8 mouse cellular contexts compared by ENCODE assay signal in the genomic region with DNA sequence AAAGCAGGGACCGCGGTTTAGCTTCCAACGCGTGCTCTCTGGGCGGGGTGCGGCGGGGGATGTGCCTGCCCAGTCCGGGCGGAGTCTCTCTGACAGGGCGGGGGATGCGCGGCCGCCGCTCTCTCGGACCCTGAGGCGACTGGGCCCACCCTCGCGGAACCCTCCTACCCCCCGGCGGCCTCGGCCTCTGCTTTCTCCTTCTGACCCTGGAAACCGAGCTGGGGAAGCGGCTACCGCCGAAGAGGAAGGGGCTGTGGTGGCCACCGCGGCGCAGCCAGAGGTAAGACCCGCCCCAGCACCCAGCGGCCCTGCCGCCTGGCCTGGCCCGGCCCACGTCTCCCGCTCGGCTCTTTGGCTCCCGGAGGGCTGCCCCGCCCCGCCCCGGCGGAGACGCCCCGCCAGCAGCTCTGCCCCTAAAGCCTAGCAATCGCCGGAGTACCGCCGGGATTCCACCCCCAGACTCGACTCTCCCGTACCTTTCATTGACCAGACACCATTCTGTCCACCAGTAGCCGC. TPM values are rescaled to one million over a fixed set of nuclear protein-coding genes. Genes with fewer than 3 reads are reported as not detected.
DNase-seq lines count a peak whose midpoint lies in the region; ATAC-seq and TF ChIP-seq lines count a peak whose summit lies in the region.

No protein-coding gene starts in this region.

- peak; percentile 95 to 96 for DNase-seq in adrenal gland, postnatal 36 days
- peak; percentile 57 for DNase-seq in forebrain, embryonic 14.5 days (ENCODE audit: low spot score)
- peak; percentile 90 for DNase-seq in heart, postnatal 4 days
- DNase-seq in layer of hippocampus, adult 8-10 months (ENCODE audit: low spot score in 2 of 2), result peak; percentile 56 to 68
- DNase-seq in lung, postnatal 14 days, result peak; percentile 90
- peak; percentile 74 to 81 for DNase-seq in right cerebral cortex, postnatal 10 days (ENCODE audit: low spot score in 2 of 2)
- DNase-seq in urinary bladder, postnatal 14 days (ENCODE audit: low spot score), result peak; percentile 90

- peak overlapping the region; percentile 79 for H3K4me2 ChIP-seq in forebrain, embryonic 14.5 days (ENCODE audit: low read length)

- H3K27me3 ChIP-seq in ES-Bruce4 (ENCODE audit: control insufficient read depth, insufficient read depth, low read length, poor library complexity, severe bottlenecking), result no peaks in the 10 kb centered on the region
- H3K27me3 ChIP-seq in forebrain, embryonic 14.5 days (replicated peaks; ENCODE audit: control insufficient read depth, insufficient read depth, low read length), result no peaks in the 10 kb centered on the region

- TF ChIP-seq POLR2A in ES-Bruce4 (IDR thresholded peaks at IDR 0.05; ENCODE audit: insufficient read depth, low read length), result no peak

- H3K4me1 ChIP-seq in ES-Bruce4 (ENCODE audit: control insufficient read depth, insufficient read depth, low read length), result peaks cover 2% of the 10 kb centered on the region
- peaks cover 6% of the 10 kb centered on the region; the same call in 1 of the 2 replicates for H3K4me1 ChIP-seq in forebrain, embryonic 14.5 days (ENCODE audit: control insufficient read depth, insufficient read depth, low read length)

- under 1% methylated on average over 39 of the region's 49 CpGs for WGBS in forebrain, embryonic 14.5 days

- no peak for TF ChIP-seq CTCF in ES-Bruce4 (IDR thresholded peaks at IDR 0.05; ENCODE audit: low read depth, low read length)

- H3K36me3 ChIP-seq in ES-Bruce4 (ENCODE audit: control insufficient read depth, insufficient read depth, low read length, poor library complexity, severe bottlenecking), result no peaks in the 10 kb centered on the region
- no peaks in the 10 kb centered on the region for H3K36me3 ChIP-seq in forebrain, embryonic 14.5 days (ENCODE audit: control insufficient read depth, insufficient read depth, low read length)

- H3K9me3 ChIP-seq in ES-Bruce4 (replicated peaks; ENCODE audit: control insufficient read depth, insufficient read depth, low read length, poor library complexity, severe bottlenecking), result no peaks in the 10 kb centered on the region
- no peaks in the 10 kb centered on the region for H3K9me3 ChIP-seq in forebrain, embryonic 14.5 days (replicated peaks; ENCODE audit: control insufficient read depth, low read length)

- peak; percentile 91 for ATAC-seq in forebrain, embryonic 14.5 days

- H3K4me3 ChIP-seq in ES-Bruce4 (ENCODE audit: low read depth, low read length), result peak overlapping the region; percentile 93
- H3K4me3 ChIP-seq in forebrain, embryonic 14.5 days (ENCODE audit: low read depth, low read length), result peak overlapping the region; percentile 90

- H3K9ac ChIP-seq in ES-Bruce4 (ENCODE audit: low read depth, poor library complexity, severe bottlenecking), result peak overlapping the region; percentile 82
- H3K9ac ChIP-seq in forebrain, embryonic 14.5 days (ENCODE audit: low read length), result peak overlapping the region; percentile 89

- TF ChIP-seq EP300 in ES-Bruce4 (IDR thresholded peaks at IDR 0.05; ENCODE audit: insufficient read depth, low read depth, low read length), result no peak

- no peak overlapping the region for H3K27ac ChIP-seq in ES-Bruce4 (ENCODE audit: insufficient read depth, low read length)
- peak overlapping the region; percentile 90 for H3K27ac ChIP-seq in forebrain, embryonic 14.5 days (ENCODE audit: low read depth, low read length)

RNA-seq across cellular contexts. Expression of gene Myo9a, which starts 0.4 kb away (rescaled TPM):
- polyA plus RNA-seq in ES-Bruce4 (2011; ENCODE audit: insufficient read depth, insufficient read length, low read depth, missing spikeins), result 17.6 and 24.5 TPM in 2 replicates
- total RNA-seq in adrenal gland, postnatal 36 days (2021), result 10 to 100 TPM; 14.6 to 16.2 TPM
- polyA plus RNA-seq in forebrain, embryonic 14.5 days (2014; fragmentation: Nextera tagmentation; extraction: Ambion mirVana), result 18.8 and 21.9 TPM in 2 replicates
- total RNA-seq in heart, postnatal 4 days (2021), result 10 to 100 TPM; 21.5 to 23.4 TPM
- 10 to 100 TPM; 55.3 to 80.0 (median 65.7) TPM for total RNA-seq in layer of hippocampus, adult 8-10 months (2022)

RNA-seq across cellular contexts. Expression of gene Senp8, which starts 0.6 kb away (rescaled TPM):
- polyA plus RNA-seq in ES-Bruce4 (2011; ENCODE audit: insufficient read depth, insufficient read length, low read depth, missing spikeins), result 16.3 and 21.2 TPM in 2 replicates
- total RNA-seq in adrenal gland, postnatal 36 days (2021), result 10 to 100 TPM in 1 of 2 experiments, 1 to 10 TPM in 1; 8.2 to 10.4 TPM
- 12.3 and 12.7 TPM in 2 replicates for polyA plus RNA-seq in forebrain, embryonic 14.5 days (2014; fragmentation: Nextera tagmentation; extraction: Ambion mirVana)
- 1 to 10 TPM; 4.3 to 4.4 TPM for total RNA-seq in heart, postnatal 4 days (2021)
- total RNA-seq in layer of hippocampus, adult 8-10 months (2022), result 10 to 100 TPM in 2 of 4 experiments, 1 to 10 TPM in 2; 8.0 to 13.4 (median 10.0) TPM
